Mouse (Mus musculus) hindbrain, embryonic 15.5 days (tissue): ENCODE data around the gene Eif4h. TPM values are rescaled to one million over a fixed set of nuclear protein-coding genes. Genes with fewer than 3 reads are reported as not detected.
A peak's percentile ranks its signal among the peaks of the same experiment; 100 is the strongest.

Experiments used
- ATAC-seq: fragments of 200-750 bp; cut with Nextera tagmentation; 2 replicates; pipeline ENCODE4 v1.8.0; 2017; ENCODE audit warnings: low read depth, moderate number of reproducible peaks, moderate TSS enrichment; ENCODE audit not compliant: low FRiP score
- H3K27ac ChIP-seq: fragments of 300-500 bp; sonication (generic); replicated peaks from 2 replicates; pipeline ENCODE4 v1.5.1; 2015; ENCODE audit warnings: mild to moderate bottlenecking, inconsistent platforms
- H3K27me3 ChIP-seq: fragments of 300-500 bp; sonication (generic); 2 replicates; pipeline ENCODE4 v1.6.1; 2015; ENCODE audit warnings: control low read depth, inconsistent platforms
- H3K36me3 ChIP-seq: fragments of 300-500 bp; sonication (generic); 2 replicates; pipeline ENCODE4 v1.6.1; 2015; ENCODE audit warnings: control low read depth, inconsistent platforms
- H3K4me1 ChIP-seq: fragments of 300-500 bp; sonication (generic); replicated peaks from 2 replicates; pipeline ENCODE4 v1.6.1; 2015; ENCODE audit warnings: control low read depth, inconsistent platforms
- H3K4me2 ChIP-seq: fragments of 300-500 bp; sonication (generic); 2 replicates; pipeline ENCODE4 v1.6.1; 2015; ENCODE audit warnings: moderate library complexity, mild to moderate bottlenecking, inconsistent platforms
- H3K4me3 ChIP-seq: fragments of 300-500 bp; sonication (generic); 2 replicates; pipeline ENCODE4 v1.5.1; 2015; ENCODE audit warnings: mild to moderate bottlenecking, inconsistent platforms
- H3K9ac ChIP-seq: fragments of 300-500 bp; sonication (generic); 2 replicates; pipeline ENCODE4 v1.6.1; 2015; ENCODE audit warnings: inconsistent platforms
- H3K9me3 ChIP-seq: fragments of 300-500 bp; sonication (generic); 2 replicates; pipeline ENCODE4 v1.6.1; 2016; ENCODE audit warnings: control low read depth, inconsistent platforms
- WGBS: fragments of 180-500 bp; shearing (Covaris S2); methylation state at CpG from one replicate; pipeline ENCODE4 v1.1.7; 2015; 5-methylcytosine and 5-hydroxymethylcytosine counted together
- polyA plus RNA-seq: library from polyadenylated mRNA; unstranded; fragments of >200 nt; fragmentation: Nextera tagmentation; extraction: Ambion mirVana; gene quantifications from 2 replicates; pipeline ENCODE4 v1.2.1, GENCODE M21; 2015

Gene Eif4h
- polyA plus RNA-seq, result 336 TPM in 2 replicates

- Histone ChIP-seq H3K4me2 (peak within 1 kb of the TSS; percentile 82), H3K36me3 (0 out of 2 replicates have a peak, but pooled peaks cover 4% of the 10 kb centered on the region), H3K9ac (peak within 1 kb of the TSS; percentile 99), H3K4me1 (peaks cover 19% of the 10 kb centered on the region), H3K9me3 (no peaks in the 10 kb centered on the region), H3K27ac (peak within 1 kb of the TSS; percentile 96), H3K4me3 (peak within 1 kb of the TSS; percentile 97), H3K27me3 (no peaks in the 10 kb centered on the region)
- peak; percentile 92 for ATAC-seq
- under 1% methylated on average over 52 of the region's 52 CpGs for WGBS
Observed at GRCm38 (mm10) chr5:134639269-134639682, at the start of gene Eif4h. Gene Eif4h, minus strand, starts transcription at chr5:134639490.

DNA sequence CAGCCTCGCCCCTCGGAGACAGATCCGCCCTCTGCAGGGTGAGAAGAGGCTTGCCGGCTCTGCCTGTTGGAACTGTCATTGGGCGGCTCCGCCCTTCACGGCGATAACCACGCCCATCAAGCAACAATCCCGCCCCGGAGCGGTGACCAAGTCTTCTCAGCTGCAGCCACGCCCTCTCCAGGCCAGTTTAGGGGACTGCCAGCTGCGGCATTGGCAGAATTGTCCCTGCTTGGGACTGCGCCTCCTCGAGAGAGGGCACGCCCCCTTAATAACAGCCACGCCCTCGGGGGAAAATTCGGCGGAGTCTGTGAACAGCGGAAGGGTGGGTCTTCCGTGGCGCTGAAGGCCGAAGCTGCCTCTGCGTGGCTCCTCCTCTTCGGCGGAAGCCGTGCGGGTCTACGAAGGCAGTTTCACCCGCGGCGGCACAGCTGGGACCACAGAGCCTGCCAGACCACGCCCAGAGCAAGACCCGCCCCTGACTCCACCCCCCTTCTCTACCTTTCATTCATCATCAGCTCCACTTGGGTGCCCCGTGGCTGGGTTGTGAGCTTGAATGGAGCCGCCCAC lies 49.5 kb upstream of the Eif4h start:
- H3K4me1 ChIP-seq, result peaks cover 22% of the 10 kb centered on the region
- no peaks in the 10 kb centered on the region for H3K27me3 ChIP-seq
- ATAC-seq, result peak; percentile 96
- no peaks in the 10 kb centered on the region for H3K9me3 ChIP-seq
- peaks cover 19% of the 10 kb centered on the region for H3K36me3 ChIP-seq
- H3K27ac ChIP-seq, result peak overlapping the region; percentile 91
- under 1% methylated on average over 38 of the region's 38 CpGs for WGBS
- peak overlapping the region; percentile 92 for H3K4me3 ChIP-seq
- H3K9ac ChIP-seq, result peak overlapping the region; percentile 41
- H3K4me2 ChIP-seq, result peak overlapping the region; percentile 67

DNA sequence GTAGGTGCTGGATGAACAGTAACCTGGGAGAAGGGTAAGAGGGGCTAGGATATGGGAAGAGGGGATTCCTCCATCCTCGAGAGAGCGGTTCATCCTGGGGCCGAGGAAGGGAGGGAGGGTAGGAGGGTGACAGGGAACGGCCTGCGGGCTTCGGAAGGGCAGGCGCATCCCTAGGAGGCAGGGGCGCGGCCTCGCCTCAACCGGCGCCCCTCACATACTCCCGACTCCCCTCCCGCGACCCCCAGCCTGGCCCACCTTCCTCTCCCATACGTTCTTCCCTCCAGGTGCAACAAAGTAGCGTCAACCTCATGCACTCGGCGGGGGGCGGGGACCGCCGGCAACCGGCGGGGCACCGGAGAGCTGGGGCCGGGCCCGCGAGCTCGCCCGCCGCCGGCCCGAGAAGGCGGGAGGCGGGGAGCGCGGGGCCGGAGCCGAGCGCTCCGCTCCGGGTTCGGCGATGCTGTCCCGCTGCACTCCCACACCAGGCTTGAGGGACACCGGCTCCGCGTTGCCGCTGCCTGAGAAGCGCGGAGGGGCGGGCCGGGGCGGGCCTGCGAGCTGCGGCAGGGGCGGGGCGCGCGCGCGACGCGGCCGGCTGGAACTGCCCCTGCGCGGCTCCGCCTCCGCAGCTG lies 48.9 kb upstream of the Eif4h start, which contains the start of gene Limk1:
Limk1 (minus strand) TSS at position 513 of the 632 bp plus-strand sequence.
- peak within 1 kb of the TSS; percentile 91 for H3K27ac ChIP-seq
- H3K27me3 ChIP-seq, result no peaks in the 10 kb centered on the region
- H3K9ac ChIP-seq, result peak within 1 kb of the TSS; percentile 87
- H3K36me3 ChIP-seq, result peaks cover 21% of the 10 kb centered on the region
- H3K4me3 ChIP-seq, result peak within 1 kb of the TSS; percentile 92
- 0% methylated on average over 33 of the region's 69 CpGs for WGBS
- peak within 1 kb of the TSS; percentile 67 for H3K4me2 ChIP-seq
- peaks cover 22% of the 10 kb centered on the region for H3K4me1 ChIP-seq
- ATAC-seq, result peak; percentile 19
- H3K9me3 ChIP-seq, result no peaks in the 10 kb centered on the region

- Histone ChIP-seq H3K4me3 (peak overlapping the region; percentile 92), H3K4me1 (peaks cover 22% of the 10 kb centered on the region), H3K36me3 (peaks cover 26% of the 10 kb centered on the region), H3K9ac (peak overlapping the region; percentile 87), H3K27ac (0 out of 2 replicates have a peak overlapping the region, but pooled peaks have one; percentile 91), H3K4me2 (peak overlapping the region; percentile 67), H3K27me3 (no peaks in the 10 kb centered on the region), H3K9me3 (no peaks in the 10 kb centered on the region)
- WGBS, result 86% methylated on average over 1 of the region's 1 CpGs
- no peak for ATAC-seq
Observed at GRCm38 (mm10) chr5:134687187-134687586, 47.9 kb upstream of the Eif4h start.

DNA sequence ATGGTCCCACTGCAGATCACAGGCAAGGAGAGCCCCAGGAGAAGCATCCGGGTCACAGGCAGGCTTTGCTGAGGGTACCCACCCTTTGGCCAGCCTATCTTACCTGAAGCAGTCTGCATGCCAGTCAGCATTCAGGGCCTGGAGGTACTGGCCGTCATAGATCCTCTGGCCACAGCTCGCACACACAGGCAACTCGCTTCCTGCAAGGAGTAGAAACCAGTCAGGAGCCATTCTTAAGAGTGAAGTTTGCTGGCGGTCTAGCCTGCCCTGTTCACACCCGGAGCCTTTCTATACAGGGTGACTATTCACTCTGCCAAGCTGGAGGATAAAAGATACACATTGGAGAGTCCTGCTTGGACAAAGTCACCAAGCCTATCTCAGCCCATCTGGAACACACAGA lies 47.3 kb upstream of the Eif4h start:
- Histone ChIP-seq H3K9me3 (no peaks in the 10 kb centered on the region), H3K4me2 (no peak overlapping the region), H3K27me3 (no peaks in the 10 kb centered on the region), H3K36me3 (peaks cover 26% of the 10 kb centered on the region), H3K4me1 (peaks cover 22% of the 10 kb centered on the region), H3K27ac (no peak overlapping the region), H3K9ac (no peak overlapping the region), H3K4me3 (no peak overlapping the region)
- WGBS, result 91% methylated on average over 6 of the region's 6 CpGs
- no peak for ATAC-seq

DNA sequence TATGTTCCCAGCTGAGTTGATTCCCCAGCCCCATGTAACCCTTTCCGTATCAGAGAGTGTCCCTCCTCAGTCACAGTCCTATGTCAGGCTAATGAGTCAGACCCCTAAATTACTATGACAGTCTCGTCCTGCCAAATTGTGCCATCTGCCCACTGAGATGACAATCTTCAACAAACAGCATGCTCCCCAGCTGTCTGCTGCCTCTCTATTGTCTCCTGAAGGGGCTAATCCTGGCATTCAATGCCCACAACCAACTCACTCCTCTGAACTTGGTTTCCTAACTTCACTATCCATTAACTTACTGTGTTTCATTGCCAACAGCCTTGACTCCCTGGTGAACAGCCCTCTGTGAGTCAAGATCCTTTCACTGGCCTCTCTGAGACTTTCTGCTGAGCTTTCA lies 45.1 kb upstream of the Eif4h start:
- Histone ChIP-seq H3K27ac (no peak overlapping the region), H3K4me1 (peaks cover 24% of the 10 kb centered on the region), H3K4me3 (no peak overlapping the region), H3K36me3 (peaks cover 31% of the 10 kb centered on the region), H3K4me2 (no peak overlapping the region), H3K9ac (no peak overlapping the region), H3K27me3 (no peaks in the 10 kb centered on the region), H3K9me3 (no peaks in the 10 kb centered on the region)
- WGBS, result 56% methylated on average over 2 of the region's 2 CpGs
- no peak for ATAC-seq

DNA sequence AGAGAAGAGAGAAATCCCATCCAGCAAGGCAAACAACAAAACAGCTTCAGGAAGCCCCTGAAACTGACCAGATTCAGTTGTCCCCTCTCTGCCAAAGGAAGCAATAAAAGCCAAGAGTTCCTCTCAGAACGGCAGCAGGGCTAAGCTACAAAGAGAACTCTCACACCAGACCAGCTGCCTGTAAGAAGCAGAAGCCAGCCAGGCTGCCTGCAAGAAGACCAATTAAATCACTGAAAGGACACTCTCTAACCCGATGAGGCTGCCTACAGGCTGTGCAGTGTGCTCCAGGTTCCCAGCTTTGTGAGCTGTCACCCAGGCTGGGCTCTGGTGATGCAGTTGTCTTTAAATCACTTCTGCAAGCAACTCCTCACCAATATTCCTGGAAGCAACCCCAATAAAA lies 44.5 kb upstream of the Eif4h start:
- peaks cover 31% of the 10 kb centered on the region for H3K36me3 ChIP-seq
- H3K9me3 ChIP-seq, result no peaks in the 10 kb centered on the region
- WGBS, result 75% methylated on average over 2 of the region's 2 CpGs
- no peak for ATAC-seq
- H3K9ac ChIP-seq, result no peak overlapping the region
- no peak overlapping the region for H3K27ac ChIP-seq
- H3K4me3 ChIP-seq, result no peak overlapping the region
- no peaks in the 10 kb centered on the region for H3K27me3 ChIP-seq
- no peak overlapping the region for H3K4me2 ChIP-seq
- H3K4me1 ChIP-seq, result peaks cover 24% of the 10 kb centered on the region

DNA sequence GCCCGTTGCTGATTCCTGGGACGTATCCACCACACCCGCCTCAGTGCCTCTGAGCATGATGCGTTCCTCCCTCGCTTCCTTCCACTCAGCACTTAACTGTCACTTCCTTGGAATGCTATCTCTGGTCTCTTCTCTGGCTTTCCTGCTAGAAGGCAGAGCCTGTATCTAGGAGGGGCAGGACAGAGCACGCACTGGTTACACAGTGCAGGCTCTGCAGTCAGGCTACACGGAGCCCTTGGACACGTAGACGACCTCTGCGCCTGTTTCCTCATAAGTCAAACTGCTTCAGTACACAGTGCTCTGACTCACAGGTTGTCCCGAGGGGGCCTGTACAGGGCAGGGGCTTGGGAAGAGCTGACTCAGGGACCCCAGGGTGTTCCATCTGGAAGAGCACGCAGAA lies 40.9 kb upstream of the Eif4h start:
- no peak overlapping the region for H3K9ac ChIP-seq
- peaks cover 21% of the 10 kb centered on the region for H3K36me3 ChIP-seq
- no peaks in the 10 kb centered on the region for H3K27me3 ChIP-seq
- H3K9me3 ChIP-seq, result no peaks in the 10 kb centered on the region
- no peak overlapping the region for H3K4me3 ChIP-seq
- 0 out of 2 replicates have a peak overlapping the region, but pooled peaks have one; percentile 15 for H3K27ac ChIP-seq
- no peak for ATAC-seq
- H3K4me1 ChIP-seq, result peaks cover 29% of the 10 kb centered on the region
- H3K4me2 ChIP-seq, result no peak overlapping the region
- 81% methylated on average over 12 of the region's 12 CpGs for WGBS

DNA sequence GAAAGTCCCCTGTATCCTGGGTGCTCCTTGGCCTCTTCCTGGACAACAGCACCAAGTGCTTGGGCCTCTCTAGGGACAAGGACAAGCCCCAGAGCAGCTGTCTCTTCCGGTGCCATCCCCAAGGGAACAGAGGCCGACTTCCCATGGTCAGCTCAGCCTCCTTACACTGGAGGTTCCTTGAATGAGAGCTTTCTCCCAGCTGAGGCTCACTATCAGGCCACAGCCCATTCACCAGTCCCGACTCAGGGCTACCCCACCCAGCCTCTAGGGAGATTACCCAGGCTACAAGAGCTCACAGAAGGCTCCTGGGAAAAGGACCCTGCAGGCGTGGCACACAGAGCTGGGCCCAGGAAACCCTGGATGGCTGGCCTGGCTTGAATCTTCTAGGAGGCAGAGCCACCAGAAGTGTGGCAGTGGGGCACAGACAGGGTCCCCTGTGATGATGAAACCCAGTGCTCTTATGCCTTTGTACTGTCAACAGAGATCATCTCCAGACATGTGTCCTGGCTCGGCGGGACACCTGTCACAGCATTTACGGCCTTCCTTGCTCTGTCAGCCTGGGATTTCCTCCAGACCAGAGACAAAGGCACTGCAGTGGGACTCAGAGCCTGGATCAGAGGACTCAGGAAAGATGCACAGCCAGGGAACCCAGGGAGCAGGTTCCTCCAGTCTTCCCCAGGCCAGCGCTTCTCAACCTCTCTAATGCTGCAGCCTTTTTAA lies 39.7 kb upstream of the Eif4h start:
- peaks cover 15% of the 10 kb centered on the region for H3K36me3 ChIP-seq
- WGBS, result 59% methylated on average over 8 of the region's 8 CpGs
- no peaks in the 10 kb centered on the region for H3K27me3 ChIP-seq
- H3K4me1 ChIP-seq, result peaks cover 29% of the 10 kb centered on the region
- H3K4me2 ChIP-seq, result no peak overlapping the region
- no peaks in the 10 kb centered on the region for H3K9me3 ChIP-seq
- ATAC-seq, result no peak
- H3K9ac ChIP-seq, result no peak overlapping the region
- H3K27ac ChIP-seq, result no peak overlapping the region
- no peak overlapping the region for H3K4me3 ChIP-seq

DNA sequence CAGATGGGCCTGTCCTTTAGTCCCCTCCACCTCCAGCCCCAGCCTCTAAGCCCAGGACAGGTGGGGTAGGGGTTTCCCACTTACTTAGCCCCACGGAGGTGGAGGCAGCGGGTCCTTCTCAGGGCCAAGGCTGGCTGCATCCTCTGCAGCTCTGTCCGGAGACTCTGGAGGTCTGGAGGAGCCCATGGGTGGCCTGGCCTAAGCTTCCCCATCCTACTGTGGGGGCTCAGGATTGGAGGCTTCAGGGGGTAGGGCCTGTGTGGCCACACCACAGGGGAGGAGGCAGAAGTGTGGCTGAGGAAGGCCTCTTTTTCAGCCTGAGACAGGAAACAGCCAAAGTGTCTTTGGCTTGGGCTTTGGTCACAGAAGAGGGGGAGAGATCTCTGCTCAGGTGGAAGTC lies 38.7 kb upstream of the Eif4h start:
- 88% methylated on average over 3 of the region's 3 CpGs for WGBS
- Histone ChIP-seq H3K27me3 (no peaks in the 10 kb centered on the region), H3K4me2 (no peak overlapping the region), H3K36me3 (peaks cover 9% of the 10 kb centered on the region), H3K9ac (no peak overlapping the region), H3K4me1 (peaks cover 29% of the 10 kb centered on the region), H3K4me3 (no peak overlapping the region), H3K9me3 (no peaks in the 10 kb centered on the region), H3K27ac (no peak overlapping the region)
- no peak for ATAC-seq

DNA sequence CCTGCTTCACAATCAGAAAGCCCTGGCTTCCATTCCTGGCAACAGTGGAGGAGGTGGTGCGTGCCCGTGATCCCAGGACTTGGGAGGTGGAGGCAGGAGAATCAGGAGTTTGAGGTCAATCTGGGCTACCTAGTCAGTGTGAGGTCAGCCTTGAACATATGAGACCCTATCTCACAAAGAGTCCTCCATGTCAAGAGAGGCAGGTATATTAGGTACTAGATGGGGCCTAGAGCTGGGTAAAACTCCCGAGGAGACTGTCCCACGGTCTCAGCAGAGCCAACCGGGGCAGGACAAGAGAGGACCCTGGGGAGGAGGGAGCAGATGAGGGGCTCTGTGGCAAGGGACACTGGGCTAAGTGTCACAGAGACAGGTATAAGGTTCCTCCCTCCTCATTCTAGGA lies 38.2 kb upstream of the Eif4h start:
- H3K4me3 ChIP-seq, result no peak overlapping the region
- WGBS, result 86% methylated on average over 5 of the region's 5 CpGs
- H3K4me1 ChIP-seq, result peaks cover 29% of the 10 kb centered on the region
- H3K27me3 ChIP-seq, result no peaks in the 10 kb centered on the region
- peaks cover 9% of the 10 kb centered on the region for H3K36me3 ChIP-seq
- H3K9ac ChIP-seq, result no peak overlapping the region
- ATAC-seq, result no peak
- no peak overlapping the region for H3K4me2 ChIP-seq
- H3K9me3 ChIP-seq, result no peaks in the 10 kb centered on the region
- no peak overlapping the region for H3K27ac ChIP-seq
